Mouse (Mus musculus): ENCODE data around the gene Gm17617. TPM values are rescaled to one million over a fixed set of nuclear protein-coding genes. Genes with fewer than 3 reads are reported as not detected.

Gene Gm17617
- polyA plus RNA-seq, 2 experiments: not detected

- 78% methylated on average over 13 of the region's 13 CpGs for WGBS (ENCODE audit: insufficient replicate concordance)
- H3K9ac ChIP-seq (replicated peaks): no peak overlapping the region
- DNase-seq (ENCODE audit: low read depth in 3 of 3, low spot score in 3 of 3): no peak
Observed at GRCm38 (mm10) chr13:55168958-55169369, 35.6 kb upstream of the Gm17617 start.

DNA sequence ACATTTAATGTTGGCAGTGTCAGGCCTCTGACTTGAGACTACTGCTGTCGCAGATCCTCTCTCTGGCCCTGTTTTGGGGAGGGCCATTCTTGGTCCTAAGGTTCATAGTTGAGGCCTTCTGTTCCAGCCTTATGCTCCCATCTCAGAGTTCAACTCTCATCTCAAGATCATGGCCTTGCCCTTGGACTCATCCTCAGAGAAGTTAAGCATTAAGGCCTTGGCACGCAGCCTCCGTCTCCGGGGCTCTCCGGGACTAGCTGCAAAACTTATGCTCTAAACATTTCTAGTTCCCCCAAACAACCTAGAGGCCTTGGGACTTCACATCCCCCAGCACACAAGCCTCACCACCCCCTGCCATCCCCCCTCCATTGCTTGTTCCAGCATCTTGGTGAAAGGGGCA, 34.9 kb upstream of the Gm17617 start:
- H3K9ac ChIP-seq (replicated peaks): no peak overlapping the region
- DNase-seq (ENCODE audit: low read depth in 3 of 3, low spot score in 3 of 3) (no peak), ATAC-seq (ENCODE audit: insufficient read depth) (no peak)
- H3K4me1 ChIP-seq (replicated peaks; ENCODE audit: control insufficient read depth in 2 of 2, insufficient read depth in 2 of 2, low read length in 1 of 2): no peaks in the 10 kb centered on the region
- no peak overlapping the region for H3K4me2 ChIP-seq (ENCODE audit: low read depth)
- H3K27ac ChIP-seq: no peak overlapping the region
- H3K4me3 ChIP-seq (ENCODE audit: insufficient read depth in 1 of 2, low read depth in 2 of 2, low read length in 2 of 2): no peak overlapping the region
- no peaks in the 10 kb centered on the region for H3K27me3 ChIP-seq (ENCODE audit: control insufficient read depth, insufficient read depth, low read length)
- TF ChIP-seq EP300 (IDR thresholded peaks at IDR 0.05; ENCODE audit: low read depth) (no peak), CTCF (IDR thresholded peaks at IDR 0.05; ENCODE audit: low read depth) (no peak)
- no peaks in the 10 kb centered on the region for H3K36me3 ChIP-seq (replicated peaks; ENCODE audit: control insufficient read depth, insufficient read depth, low read depth)
- WGBS (ENCODE audit: insufficient replicate concordance): 73% methylated on average over 5 of the region's 5 CpGs
- no peaks in the 10 kb centered on the region for H3K9me3 ChIP-seq (ENCODE audit: control insufficient read depth, low read length)

More at GRCm38 (mm10) chr13:55168958-55169369, 35.6 kb upstream of the Gm17617 start:
- Histone ChIP-seq H3K36me3 (replicated peaks; ENCODE audit: control insufficient read depth, insufficient read depth, low read depth) (no peaks in the 10 kb centered on the region), H3K27ac (no peak overlapping the region), H3K27me3 (ENCODE audit: control insufficient read depth, insufficient read depth, low read length) (no peaks in the 10 kb centered on the region), H3K4me3 (ENCODE audit: insufficient read depth in 1 of 2, low read depth in 2 of 2, low read length in 2 of 2) (no peak overlapping the region), H3K4me2 (ENCODE audit: low read depth) (no peak overlapping the region), H3K4me1 (replicated peaks; ENCODE audit: control insufficient read depth in 2 of 2, insufficient read depth in 2 of 2, low read length in 1 of 2) (no peaks in the 10 kb centered on the region), H3K9me3 (ENCODE audit: control insufficient read depth, low read length) (no peaks in the 10 kb centered on the region)
- ATAC-seq (ENCODE audit: insufficient read depth): no peak
- TF ChIP-seq CTCF (IDR thresholded peaks at IDR 0.05; ENCODE audit: low read depth) (no peak), EP300 (IDR thresholded peaks at IDR 0.05; ENCODE audit: low read depth) (no peak)

DNA sequence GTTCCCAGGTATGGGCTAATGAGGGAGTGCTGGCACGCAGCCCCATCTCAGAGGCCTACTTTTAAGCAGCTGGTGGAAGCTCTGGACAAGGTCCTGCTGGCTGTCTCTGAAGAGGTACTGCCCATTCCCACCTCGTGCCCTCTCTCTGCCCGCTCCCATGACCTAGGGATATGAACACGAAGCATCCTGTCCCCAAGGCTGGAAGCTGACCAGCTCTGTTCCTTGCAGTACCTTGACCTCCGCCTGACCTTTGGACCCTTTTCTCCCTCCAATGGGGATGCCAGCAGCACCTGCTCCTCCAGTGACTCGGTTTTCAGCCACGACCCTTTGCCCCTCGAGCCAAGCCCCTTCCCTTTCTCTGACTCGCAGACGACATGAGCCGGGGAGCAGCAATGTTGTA, 34.5 kb upstream of the Gm17617 start:
- Histone ChIP-seq H3K9ac (replicated peaks) (no peak overlapping the region), H3K27me3 (ENCODE audit: control insufficient read depth, insufficient read depth, low read length) (no peaks in the 10 kb centered on the region), H3K27ac (no peak overlapping the region), H3K4me2 (ENCODE audit: low read depth) (no peak overlapping the region), H3K4me3 (ENCODE audit: insufficient read depth in 1 of 2, low read depth in 2 of 2, low read length in 2 of 2) (no peak overlapping the region), H3K36me3 (replicated peaks; ENCODE audit: control insufficient read depth, insufficient read depth, low read depth) (no peaks in the 10 kb centered on the region), H3K9me3 (ENCODE audit: control insufficient read depth, low read length) (no peaks in the 10 kb centered on the region), H3K4me1 (replicated peaks; ENCODE audit: control insufficient read depth in 2 of 2, insufficient read depth in 2 of 2, low read length in 1 of 2) (no peaks in the 10 kb centered on the region)
- TF ChIP-seq EP300 (IDR thresholded peaks at IDR 0.05; ENCODE audit: low read depth): no peak
- no peak for TF ChIP-seq CTCF (IDR thresholded peaks at IDR 0.05; ENCODE audit: low read depth)
- DNase-seq (ENCODE audit: low read depth in 3 of 3, low spot score in 3 of 3) (no peak), ATAC-seq (ENCODE audit: insufficient read depth) (no peak)
- 72% methylated on average over 11 of the region's 11 CpGs for WGBS (ENCODE audit: insufficient replicate concordance)

DNA sequence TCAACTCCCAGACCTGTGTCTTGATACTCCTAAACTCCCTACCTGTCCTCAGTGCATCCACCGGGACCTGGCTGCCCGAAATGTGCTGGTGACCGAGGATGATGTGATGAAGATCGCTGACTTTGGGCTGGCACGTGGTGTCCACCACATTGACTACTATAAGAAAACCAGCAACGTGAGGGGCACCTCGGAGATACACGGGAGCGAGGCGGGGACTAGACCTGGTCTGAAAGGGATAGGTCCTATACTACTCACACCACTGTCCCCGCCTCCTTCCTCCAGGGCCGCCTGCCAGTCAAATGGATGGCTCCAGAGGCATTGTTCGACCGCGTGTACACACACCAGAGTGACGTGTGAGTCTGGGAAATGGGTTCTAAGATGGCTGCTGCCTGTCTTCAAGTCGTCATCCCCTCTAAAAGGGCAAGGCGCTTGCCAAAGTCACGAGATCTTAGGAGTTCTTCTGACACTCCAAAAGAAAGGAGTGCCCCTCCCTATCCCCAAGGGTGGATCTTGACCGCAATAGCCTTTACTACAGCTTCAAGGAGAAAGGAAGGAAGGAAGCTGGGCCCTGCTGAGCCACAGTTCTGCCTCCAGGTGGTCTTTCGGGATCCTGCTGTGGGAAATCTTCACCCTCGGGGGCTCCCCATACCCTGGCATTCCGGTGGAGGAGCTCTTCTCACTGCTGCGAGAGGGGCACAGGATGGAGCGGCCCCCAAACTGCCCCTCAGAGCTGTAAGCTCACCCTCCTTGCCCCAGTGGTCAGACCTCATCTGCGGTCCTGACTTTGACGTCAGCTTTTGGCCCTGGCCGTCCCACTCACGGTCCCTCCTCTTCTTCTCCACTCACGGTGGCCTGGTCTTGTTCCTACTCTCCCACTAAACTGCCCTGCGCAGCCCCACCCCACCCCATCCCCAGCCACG, 33.7 kb upstream of the Gm17617 start:
- no peaks in the 10 kb centered on the region for H3K36me3 ChIP-seq (replicated peaks; ENCODE audit: control insufficient read depth, insufficient read depth, low read depth)
- no peak for ATAC-seq (ENCODE audit: insufficient read depth)
- WGBS (ENCODE audit: insufficient replicate concordance): 72% methylated on average over 32 of the region's 32 CpGs
- H3K4me3 ChIP-seq (ENCODE audit: insufficient read depth in 1 of 2, low read depth in 2 of 2, low read length in 2 of 2): no peak overlapping the region
- no peaks in the 10 kb centered on the region for H3K27me3 ChIP-seq (ENCODE audit: control insufficient read depth, insufficient read depth, low read length)
- no peak overlapping the region for H3K9ac ChIP-seq (replicated peaks)
- no peak overlapping the region for H3K4me2 ChIP-seq (ENCODE audit: low read depth)
- H3K27ac ChIP-seq: no peak overlapping the region
- no peaks in the 10 kb centered on the region for H3K4me1 ChIP-seq (replicated peaks; ENCODE audit: control insufficient read depth in 2 of 2, insufficient read depth in 2 of 2, low read length in 1 of 2)
- no peaks in the 10 kb centered on the region for H3K9me3 ChIP-seq (ENCODE audit: control insufficient read depth, low read length)
- no peak for DNase-seq (ENCODE audit: low read depth in 3 of 3, low spot score in 3 of 3)
- no peak for TF ChIP-seq CTCF (IDR thresholded peaks at IDR 0.05; ENCODE audit: low read depth)
- no peak for TF ChIP-seq EP300 (IDR thresholded peaks at IDR 0.05; ENCODE audit: low read depth)

DNA sequence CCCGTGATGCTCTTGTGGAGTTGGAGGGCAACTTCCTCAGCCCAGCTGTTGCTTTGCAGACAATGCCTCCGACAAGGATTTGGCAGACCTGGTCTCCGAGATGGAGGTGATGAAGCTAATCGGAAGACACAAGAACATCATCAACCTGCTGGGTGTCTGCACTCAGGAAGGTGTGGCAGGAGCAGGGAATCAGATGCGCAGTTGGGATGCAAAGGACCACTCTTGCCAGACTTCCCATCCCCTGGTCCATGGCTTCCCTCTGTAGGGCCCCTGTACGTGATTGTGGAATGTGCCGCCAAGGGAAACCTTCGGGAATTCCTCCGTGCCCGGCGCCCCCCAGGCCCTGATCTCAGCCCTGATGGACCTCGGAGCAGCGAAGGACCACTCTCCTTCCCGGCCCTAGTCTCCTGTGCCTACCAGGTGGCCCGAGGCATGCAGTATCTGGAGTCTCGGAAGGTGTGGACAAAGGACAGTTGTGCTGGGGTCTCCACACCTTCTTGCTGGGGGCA, 32.5 kb upstream of the Gm17617 start:
- H3K27me3 ChIP-seq (ENCODE audit: control insufficient read depth, insufficient read depth, low read length): no peaks in the 10 kb centered on the region
- 68% methylated on average over 16 of the region's 16 CpGs for WGBS (ENCODE audit: insufficient replicate concordance)
- H3K9ac ChIP-seq (replicated peaks): no peak overlapping the region
- no peaks in the 10 kb centered on the region for H3K9me3 ChIP-seq (ENCODE audit: control insufficient read depth, low read length)
- H3K36me3 ChIP-seq (replicated peaks; ENCODE audit: control insufficient read depth, insufficient read depth, low read depth): no peaks in the 10 kb centered on the region
- no peak overlapping the region for H3K27ac ChIP-seq
- DNase-seq (ENCODE audit: low read depth in 3 of 3, low spot score in 3 of 3): no peak
- H3K4me2 ChIP-seq (ENCODE audit: low read depth): no peak overlapping the region
- TF ChIP-seq EP300 (IDR thresholded peaks at IDR 0.05; ENCODE audit: low read depth): no peak
- TF ChIP-seq CTCF (IDR thresholded peaks at IDR 0.05; ENCODE audit: low read depth): no peak
- no peak overlapping the region for H3K4me3 ChIP-seq (ENCODE audit: insufficient read depth in 1 of 2, low read depth in 2 of 2, low read length in 2 of 2)
- no peaks in the 10 kb centered on the region for H3K4me1 ChIP-seq (replicated peaks; ENCODE audit: control insufficient read depth in 2 of 2, insufficient read depth in 2 of 2, low read length in 1 of 2)
- no peak for ATAC-seq (ENCODE audit: insufficient read depth)

Data from liver, embryonic 14.5 days (tissue).